ENCODE assay signal across 8 mouse cellular contexts in the genomic region with DNA sequence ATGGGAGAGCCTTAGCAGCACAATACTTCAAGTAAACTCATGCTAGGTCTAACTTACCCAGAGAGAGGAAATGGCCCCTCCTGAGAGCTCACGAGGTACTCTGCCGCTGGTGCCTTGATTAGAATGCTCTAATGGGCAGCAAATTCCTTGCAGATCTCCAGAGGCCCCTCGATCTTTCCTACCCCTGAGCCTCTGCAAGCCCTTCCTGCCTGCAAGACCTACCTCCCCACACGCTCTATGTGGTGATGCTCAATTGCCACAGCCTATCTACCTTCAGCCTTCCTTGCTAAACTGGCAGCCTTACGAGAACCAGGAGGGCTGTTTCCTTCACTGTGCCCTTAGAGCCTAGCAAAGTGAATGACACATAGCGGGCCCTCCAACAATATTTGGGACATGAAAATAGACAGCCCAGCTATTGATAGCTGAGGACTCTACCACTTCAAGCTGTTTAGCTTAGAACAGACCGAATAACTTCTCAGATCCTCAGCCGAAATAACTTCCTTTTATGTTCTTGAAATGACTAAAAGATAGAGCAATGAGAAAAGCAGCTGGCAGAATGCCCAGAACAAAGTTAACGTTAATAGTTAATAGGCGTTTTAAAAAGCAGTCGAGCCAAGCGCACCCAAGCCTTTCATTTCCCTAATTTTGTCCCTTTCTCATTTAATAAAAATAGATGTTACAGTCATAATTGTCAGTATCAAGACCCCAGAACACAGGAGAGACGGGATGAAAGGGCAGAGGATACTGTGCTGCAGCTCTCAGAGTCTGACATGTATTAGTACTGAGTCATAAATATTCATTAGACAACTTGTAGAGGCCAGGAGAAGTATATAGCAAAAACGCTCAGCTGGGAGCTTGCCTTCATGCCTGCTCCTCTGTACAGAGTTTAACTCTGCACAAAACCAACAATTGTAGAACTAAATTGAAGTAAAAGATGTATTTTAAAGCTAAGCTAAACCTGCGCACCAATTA. TPM values are rescaled to one million over a fixed set of nuclear protein-coding genes. Genes with fewer than 3 reads are reported as not detected.
A peak's percentile ranks its signal among the peaks of the same experiment; 100 is the strongest.
DNase-seq lines count a peak whose midpoint lies in the region; ATAC-seq and TF ChIP-seq lines count a peak whose summit lies in the region.
"Had no signal": no experiment of that assay in that cellular context is flagged by ENCODE, and none has a peak within 500 bp of the region (broad histone marks: within the 10 kb centered on the region; RNA-seq: fewer than 3 reads in every experiment).

No protein-coding gene starts in this region.

- H3K4me2 ChIP-seq in lung, embryonic 16.5 days (ENCODE audit: low read depth, low read length): peak overlapping the region; percentile 4; the same call in 1 of the 2 replicates
- H3K4me2 ChIP-seq in intestine, embryonic 15.5 days (replicated peaks): peak overlapping the region; percentile 21; the same call in 1 of the 2 replicates
- no peak overlapping the region for H3K4me2 ChIP-seq in midbrain, embryonic 14.5 days (ENCODE audit: low read length)
- H3K4me2 ChIP-seq in hindbrain, embryonic 13.5 days: no peak overlapping the region
- H3K4me2 ChIP-seq: midbrain, embryonic 12.5 days had no signal

- no peaks in the 10 kb centered on the region for H3K27me3 ChIP-seq in lung, embryonic 16.5 days (ENCODE audit: control insufficient read depth, insufficient read depth, low read depth, low read length)
- no peaks in the 10 kb centered on the region for H3K27me3 ChIP-seq in intestine, embryonic 15.5 days (replicated peaks)
- no peaks in the 10 kb centered on the region for H3K27me3 ChIP-seq in midbrain, embryonic 14.5 days (ENCODE audit: control insufficient read depth, insufficient read depth, low read length)
- H3K27me3 ChIP-seq in hindbrain, embryonic 13.5 days: no peaks in the 10 kb centered on the region
- H3K27me3 ChIP-seq: midbrain, embryonic 12.5 days had no signal

- H3K27ac ChIP-seq in lung, embryonic 16.5 days (ENCODE audit: low read length): peak overlapping the region; percentile 2; the same call in 1 of the 2 replicates
- peak overlapping the region; percentile 59 for H3K27ac ChIP-seq in bone marrow, adult 2 months (ENCODE audit: control insufficient read depth, insufficient read depth, low read depth, low read length, poor library complexity)
- peak overlapping the region; percentile 61 for H3K27ac ChIP-seq in intestine, embryonic 15.5 days
- H3K27ac ChIP-seq in midbrain, embryonic 14.5 days (replicated peaks; ENCODE audit: low read depth, low read length): no peak overlapping the region
- no peak overlapping the region for H3K27ac ChIP-seq in hindbrain, embryonic 13.5 days
- H3K27ac ChIP-seq: midbrain, embryonic 12.5 days had no signal

- no peak overlapping the region for H3K4me3 ChIP-seq in lung, embryonic 16.5 days (ENCODE audit: low read length)
- H3K4me3 ChIP-seq in lung, adult 2 months (replicated peaks; ENCODE audit: extremely low read depth, low read depth, low read length): no peak overlapping the region
- no peak overlapping the region for H3K4me3 ChIP-seq in bone marrow, adult 2 months (replicated peaks; ENCODE audit: control insufficient read depth, low read depth, low read length)
- H3K4me3 ChIP-seq in intestine, embryonic 15.5 days (replicated peaks): no peak overlapping the region
- no peak overlapping the region for H3K4me3 ChIP-seq in midbrain, embryonic 14.5 days (replicated peaks; ENCODE audit: low read depth, low read length)
- no peak overlapping the region for H3K4me3 ChIP-seq in hindbrain, embryonic 13.5 days
- H3K4me3 ChIP-seq: midbrain, embryonic 12.5 days had no signal

- TF ChIP-seq POLR2A in lung, adult 2 months (IDR thresholded peaks at IDR 0.05; ENCODE audit: borderline replicate concordance, extremely low read depth, low read depth, low read length): no peak
- TF ChIP-seq POLR2A in bone marrow, adult 2 months (IDR thresholded peaks at IDR 0.05; ENCODE audit: borderline replicate concordance, control insufficient read depth, low read depth, low read length): no peak

- H3K36me3 ChIP-seq in lung, embryonic 16.5 days (ENCODE audit: control insufficient read depth, insufficient read depth, low read length): no peaks in the 10 kb centered on the region
- no peaks in the 10 kb centered on the region for H3K36me3 ChIP-seq in intestine, embryonic 15.5 days
- no peaks in the 10 kb centered on the region for H3K36me3 ChIP-seq in midbrain, embryonic 14.5 days (ENCODE audit: control insufficient read depth, insufficient read depth, low read length)
- no peaks in the 10 kb centered on the region for H3K36me3 ChIP-seq in hindbrain, embryonic 13.5 days
- H3K36me3 ChIP-seq: midbrain, embryonic 12.5 days had no signal

- H3K9me3 ChIP-seq in lung, embryonic 16.5 days (ENCODE audit: control insufficient read depth, low read length): no peaks in the 10 kb centered on the region
- H3K9me3 ChIP-seq in intestine, embryonic 15.5 days: no peaks in the 10 kb centered on the region
- no peaks in the 10 kb centered on the region for H3K9me3 ChIP-seq in midbrain, embryonic 14.5 days (ENCODE audit: control insufficient read depth, low read length)
- H3K9me3 ChIP-seq in hindbrain, embryonic 13.5 days: no peaks in the 10 kb centered on the region
- H3K9me3 ChIP-seq: midbrain, embryonic 12.5 days had no signal

- 18% methylated on average over 15 of the region's 15 CpGs for WGBS in lung, embryonic 16.5 days
- 25% methylated on average over 15 of the region's 15 CpGs for WGBS in lung, adult 2 months
- 13% methylated on average over 15 of the region's 15 CpGs for WGBS in bone marrow, adult 2 months
- 31% methylated on average over 15 of the region's 15 CpGs for WGBS in intestine, embryonic 15.5 days
- WGBS in midbrain, embryonic 14.5 days: 44% methylated on average over 15 of the region's 15 CpGs
- 49% methylated on average over 15 of the region's 15 CpGs for WGBS in hindbrain, embryonic 13.5 days

- no peak for TF ChIP-seq CTCF in lung, adult 2 months (IDR thresholded peaks at IDR 0.05; ENCODE audit: insufficient read depth, low read length)
- no peak for TF ChIP-seq CTCF in bone marrow, adult 2 months (IDR thresholded peaks at IDR 0.05; ENCODE audit: control insufficient read depth, insufficient read depth, low read length)

- peak; percentile 31; the same call in 1 of the 2 replicates for ATAC-seq in lung, embryonic 16.5 days (ENCODE audit: low read depth)
- ATAC-seq in intestine, embryonic 15.5 days: peak; percentile 71
- ATAC-seq in midbrain, embryonic 14.5 days (ENCODE audit: low FRiP score, low TSS enrichment): no peak
- no peak for ATAC-seq in hindbrain, embryonic 13.5 days (ENCODE audit: low FRiP score)

- no peak overlapping the region for H3K9ac ChIP-seq in lung, embryonic 16.5 days (ENCODE audit: low read length)
- H3K9ac ChIP-seq in intestine, embryonic 15.5 days: no peak overlapping the region
- no peak overlapping the region for H3K9ac ChIP-seq in midbrain, embryonic 14.5 days (replicated peaks; ENCODE audit: low read length)
- H3K9ac ChIP-seq in hindbrain, embryonic 13.5 days: no peak overlapping the region
- H3K9ac ChIP-seq: midbrain, embryonic 12.5 days had no signal

- no peak for DNase-seq in lung, adult 2 months
- peak; percentile 62 for DNase-seq in midbrain, embryonic 14.5 days
- no peak for DNase-seq in embryo, embryonic 10 days (ENCODE audit: low spot score)

- peaks cover 13% of the 10 kb centered on the region for H3K4me1 ChIP-seq in lung, embryonic 16.5 days (replicated peaks; ENCODE audit: control insufficient read depth, insufficient read depth, low read length)
- no peaks in the 10 kb centered on the region; the same call in 1 of the 2 replicates for H3K4me1 ChIP-seq in lung, adult 2 months (ENCODE audit: control insufficient read depth, insufficient read depth, low read length)
- peaks cover 1% of the 10 kb centered on the region; the same call in 1 of the 2 replicates for H3K4me1 ChIP-seq in bone marrow, adult 2 months (ENCODE audit: control insufficient read depth, insufficient read depth, low read length)
- peaks cover 8% of the 10 kb centered on the region; the same call in 1 of the 2 replicates for H3K4me1 ChIP-seq in intestine, embryonic 15.5 days (replicated peaks)
- H3K4me1 ChIP-seq in midbrain, embryonic 14.5 days (ENCODE audit: control insufficient read depth, insufficient read depth, low read length): peaks cover 14% of the 10 kb centered on the region
- H3K4me1 ChIP-seq in hindbrain, embryonic 13.5 days (replicated peaks): peaks cover 16% of the 10 kb centered on the region

RNA-seq across cellular contexts. Expression of a gene that starts 17.9 kb away (rescaled TPM):
- polyA plus RNA-seq in lung, embryonic 16.5 days (2015; fragmentation: Nextera tagmentation; extraction: Ambion mirVana): 44.4 and 48.6 TPM in 2 replicates
- 11.2 and 22.4 TPM in 2 replicates for polyA plus RNA-seq in lung, adult 2 months (2012; rRNA removed)
- polyA plus RNA-seq in bone marrow, adult 2 months (2011; ENCODE audit: insufficient read depth, insufficient read length, low replicate concordance, missing spikeins): 17.7 and 19.5 TPM in 2 replicates
- 84.1 and 88.8 TPM in 2 replicates for polyA plus RNA-seq in intestine, embryonic 15.5 days (2015; fragmentation: Nextera tagmentation; extraction: Ambion mirVana)
- polyA plus RNA-seq in midbrain, embryonic 14.5 days (2014; fragmentation: Nextera tagmentation; extraction: Ambion mirVana): 44.0 and 55.3 TPM in 2 replicates
- polyA plus RNA-seq in hindbrain, embryonic 13.5 days (2015; fragmentation: Nextera tagmentation; extraction: Ambion mirVana): 44.6 and 45.2 TPM in 2 replicates

Comparison
In these comparisons a context has a peak if more than half of its experiments do, and no peak if none do; other contexts are left out.
1. ATAC-seq: peak in lung, embryonic 16.5 days (single experiment) and intestine, embryonic 15.5 days (single experiment); none in midbrain, embryonic 14.5 days (single experiment) and hindbrain, embryonic 13.5 days (single experiment).
2. H3K27ac ChIP-seq: peak in lung, embryonic 16.5 days (single experiment), bone marrow, adult 2 months (single experiment) and intestine, embryonic 15.5 days (single experiment); none in midbrain, embryonic 14.5 days (single experiment) and hindbrain, embryonic 13.5 days (single experiment).
3. H3K4me2 ChIP-seq: peak in lung, embryonic 16.5 days (single experiment) and intestine, embryonic 15.5 days (single experiment); none in midbrain, embryonic 14.5 days (single experiment) and hindbrain, embryonic 13.5 days (single experiment).